Mouse (Mus musculus): ENCODE data around the gene Sulf2.

DNA sequence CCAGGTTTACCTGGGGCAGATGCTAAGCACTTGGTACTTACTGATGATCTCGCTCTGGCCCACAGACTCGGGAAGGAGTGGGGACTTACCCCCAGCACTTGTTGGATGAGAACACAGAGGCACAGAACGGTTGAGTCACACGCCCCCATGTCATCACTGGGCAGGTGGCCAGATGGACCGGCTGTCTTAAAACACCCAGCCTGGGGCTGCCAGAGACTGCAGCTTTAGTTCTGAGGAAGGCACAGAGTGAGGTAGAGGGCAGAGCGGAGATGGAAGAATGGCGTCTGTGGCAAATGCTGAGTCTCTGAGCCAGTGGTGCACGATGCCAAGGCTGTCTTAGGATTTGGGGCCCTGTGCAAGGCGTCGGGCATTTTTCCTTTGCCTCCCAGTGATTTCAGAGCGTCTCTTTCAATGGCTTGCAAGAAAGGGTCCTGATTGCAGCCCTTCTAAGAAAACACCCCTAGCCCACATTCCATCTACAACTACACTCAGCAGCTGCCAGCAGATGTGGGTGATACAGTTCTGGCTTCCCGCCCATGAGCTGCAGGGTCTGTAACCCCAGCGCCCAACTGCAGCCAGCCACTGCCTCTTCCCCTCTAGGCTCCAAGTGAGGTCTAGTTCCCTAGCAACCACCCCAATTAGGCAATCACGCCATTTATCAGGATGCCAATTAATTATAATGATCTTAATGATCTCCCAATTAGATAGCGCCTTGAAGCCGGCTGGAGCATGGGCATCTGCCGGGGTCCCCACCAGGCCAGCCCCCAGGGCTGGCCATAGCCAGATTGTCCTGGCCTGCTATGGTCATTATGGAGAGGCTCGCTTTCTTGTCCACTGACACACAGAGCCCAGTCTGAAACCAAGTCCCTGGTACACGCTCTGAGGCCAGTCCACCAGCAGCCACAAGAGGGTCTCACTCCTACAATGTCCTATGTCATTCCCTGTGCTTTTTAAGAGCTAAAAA, 3.7 kb downstream of the Sulf2 start:
- TF ChIP-seq TCF12 (IDR thresholded peaks at IDR 0.05; ENCODE audit: low read depth, low read length): no peak
- no peak for TF ChIP-seq ZKSCAN1 (IDR thresholded peaks at IDR 0.05; ENCODE audit: low read depth, low read length)
- no peak for TF ChIP-seq POLR2A (IDR thresholded peaks at IDR 0.05; ENCODE audit: control insufficient read depth in 1 of 2, insufficient read depth in 1 of 2, low read depth in 1 of 2, low read length in 2 of 2, poor library complexity in 1 of 2)
- TF ChIP-seq BHLHE40 (IDR thresholded peaks at IDR 0.05; ENCODE audit: borderline replicate concordance, low read depth, low read length): no peak
- no peak for TF ChIP-seq MAFK (IDR thresholded peaks at IDR 0.05; ENCODE audit: borderline replicate concordance, low read depth, low read length)
- no peak for TF ChIP-seq ELF1 (IDR thresholded peaks at IDR 0.05; ENCODE audit: low read depth, low read length)
- TF ChIP-seq E2F4 (IDR thresholded peaks at IDR 0.05; ENCODE audit: borderline replicate concordance, low read depth, low read length): no peak
